Mouse (Mus musculus) testis, postnatal 10 days (tissue): Measurements from ENCODE around the gene Siva1.
A peak's percentile ranks its signal among the peaks of the same experiment; 100 is the strongest.

Experiments used
- DNase-seq: peaks from one replicate; pipeline ENCODE4 v3.0.0; 2021; ENCODE audit warnings: low spot score

The Siva1 gene

GRCm38 (mm10) chr12:112678555-112679026, 34.1 kb downstream of the Siva1 start, which contains the start of gene Zbtb42:
TSS of gene Zbtb42 (plus strand) at chr12:112678828.
- DNase-seq: peak; percentile 79

GRCm38 (mm10) chr12:112679027-112679996, 34.8 kb downstream of the Siva1 start:
- peak; percentile 57 for DNase-seq

- no peak for DNase-seq
These were observed 38.9 kb downstream of the Siva1 start for GRCm38 (mm10) chr12:112683351-112683750.

GRCm38 (mm10) chr12:112688458-112688857, 44.0 kb downstream of the Siva1 start:
- DNase-seq: no peak

- DNase-seq: peak; percentile 97
These were observed 49.0 kb downstream of the Siva1 start for GRCm38 (mm10) chr12:112693185-112694126.

- DNase-seq: no peak
These were observed 49.6 kb downstream of the Siva1 start for GRCm38 (mm10) chr12:112694127-112694475.

GRCm38 (mm10) chr12:112696806-112697425, 52.4 kb downstream of the Siva1 start:
- no peak for DNase-seq
